Mouse (Mus musculus): ENCODE measurements around the gene Pcmt1.

- TF ChIP-seq CTCF (IDR thresholded peaks at IDR 0.05; ENCODE audit: extremely low read depth, insufficient read depth, insufficient read length, insufficient replicate concordance) (no peak), POLR2A (IDR thresholded peaks at IDR 0.05; ENCODE audit: low read depth, low read length) (no peak)
These were observed 14.3 kb upstream of the Pcmt1 start for GRCm38 (mm10) chr10:7695286-7695685.
